Mouse (Mus musculus): ENCODE data around the gene Prrc2b.

Gene Prrc2b

GRCm38 (mm10) chr2:32134039-32134438 is 16.8 kb upstream of the Prrc2b start:
- DNase-seq (ENCODE audit: extremely low read depth, low read depth, low spot score): no peak

DNA sequence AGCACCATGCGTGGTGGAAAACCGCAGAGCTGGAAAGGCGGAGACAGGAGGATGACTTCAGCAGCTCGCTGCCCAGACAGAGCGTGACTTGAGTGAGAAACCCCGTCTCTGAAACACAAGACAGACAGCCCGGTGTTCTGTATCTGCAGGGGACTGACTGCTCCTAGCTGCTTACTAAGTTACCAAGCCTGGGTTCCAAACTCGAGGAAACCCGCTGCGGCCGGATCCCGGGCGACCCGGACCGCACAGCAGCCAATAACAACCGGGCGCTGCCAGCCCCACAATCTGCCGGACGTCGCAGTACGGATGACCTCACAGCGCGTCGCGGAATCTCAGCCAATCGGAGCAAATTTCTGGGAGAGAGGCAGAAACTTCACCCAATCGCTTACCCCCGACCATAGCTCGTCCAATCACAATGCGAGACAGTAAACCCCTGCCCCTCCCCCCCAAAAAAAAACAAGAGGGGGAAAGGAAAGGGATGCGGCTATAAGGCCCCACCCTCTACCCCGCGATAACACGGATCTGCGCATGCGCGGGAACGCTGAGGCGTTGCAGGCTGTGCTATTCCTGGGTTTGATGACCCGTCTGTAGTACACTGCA is 13.1 kb upstream of the Prrc2b start:
- peak; percentile 89 for DNase-seq (ENCODE audit: extremely low read depth, low read depth, low spot score)

DNA sequence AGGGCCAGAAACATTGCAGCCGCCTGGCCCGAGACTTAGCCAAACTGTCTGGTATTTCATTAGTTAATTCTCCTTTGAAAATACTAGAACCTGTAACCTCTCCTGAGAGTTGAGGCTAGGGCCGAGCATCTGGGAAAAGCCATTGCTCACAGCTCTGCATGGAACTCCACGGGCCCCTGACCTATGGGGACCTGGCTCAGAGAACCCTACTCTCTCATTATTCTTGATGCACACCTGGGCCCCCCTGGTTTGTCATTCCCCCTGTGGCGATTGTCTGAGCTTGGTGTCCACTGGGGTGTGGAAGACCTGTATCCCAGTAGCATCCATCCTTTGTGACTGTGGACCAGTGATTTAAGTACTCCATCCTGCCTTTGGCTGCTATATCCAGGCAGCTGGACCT is 11.5 kb upstream of the Prrc2b start:
- no peak for DNase-seq (ENCODE audit: extremely low read depth, low read depth, low spot score)

DNA sequence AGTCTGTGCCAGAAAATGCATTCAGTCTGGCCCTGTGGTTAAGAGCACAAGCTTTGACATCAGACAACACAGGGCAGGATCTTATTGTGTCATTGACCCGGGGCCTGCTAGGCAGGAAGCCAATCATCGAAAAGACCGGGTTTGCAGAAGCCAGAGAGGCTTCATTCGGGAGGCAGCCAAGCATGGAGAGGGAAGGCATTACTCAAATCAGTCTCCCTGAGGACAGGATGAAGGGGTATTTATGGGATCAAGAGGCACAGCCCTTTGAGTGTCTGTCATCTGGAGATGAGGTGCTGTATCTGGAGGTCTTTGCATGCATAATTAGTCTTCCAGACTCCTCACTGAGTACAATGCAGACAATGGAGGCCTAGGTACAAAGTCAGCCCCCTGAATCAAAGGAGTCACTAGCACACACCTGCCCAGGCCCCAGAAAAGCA is 10.4 kb upstream of the Prrc2b start:
- no peak for DNase-seq (ENCODE audit: extremely low read depth, low read depth, low spot score)

DNA sequence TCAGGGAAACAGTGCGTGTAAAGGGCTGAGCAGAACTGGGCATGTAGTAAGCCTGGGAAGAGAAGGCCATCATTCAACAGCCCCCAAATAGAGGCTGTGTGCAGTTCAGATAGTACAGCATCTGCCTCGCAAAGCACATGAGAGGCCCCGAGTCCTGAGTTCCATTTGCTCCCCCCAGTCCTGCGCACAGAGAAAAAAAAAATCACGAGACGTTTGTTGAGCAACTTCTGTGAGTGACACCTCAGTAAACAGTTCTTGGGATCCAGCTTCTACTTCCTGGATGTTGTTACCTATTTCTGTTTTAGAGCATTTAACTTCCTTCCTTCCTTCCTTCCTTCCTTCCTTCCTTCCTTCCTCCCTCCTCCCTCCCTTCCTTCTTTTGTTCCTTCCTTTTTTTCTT is 9.3 kb upstream of the Prrc2b start:
- no peak for DNase-seq (ENCODE audit: extremely low read depth, low read depth, low spot score)

DNA sequence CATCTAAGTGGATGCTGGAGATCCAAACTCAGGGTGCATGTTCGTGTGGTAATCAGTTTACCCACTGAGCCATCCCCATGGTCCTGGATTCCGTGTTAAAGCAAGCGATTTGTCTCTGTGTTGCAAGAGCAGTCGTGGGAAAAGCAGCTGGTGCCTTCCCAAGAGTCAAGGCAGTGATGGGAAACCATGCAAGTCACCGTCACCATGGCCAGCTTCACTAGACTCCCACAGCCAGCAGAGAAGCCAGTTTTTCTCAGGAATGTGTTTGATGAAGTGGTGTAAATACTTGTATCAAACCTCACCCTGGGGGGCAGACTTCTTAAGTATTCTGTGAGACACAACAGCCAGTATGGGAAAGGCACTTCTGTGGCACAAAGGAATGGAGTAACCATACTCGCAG is 8.5 kb upstream of the Prrc2b start:
- no peak for DNase-seq (ENCODE audit: extremely low read depth, low read depth, low spot score)

- DNase-seq (ENCODE audit: extremely low read depth, low read depth, low spot score): no peak
Measured at GRCm38 (mm10) chr2:32144633-32145032, 6.2 kb upstream of the Prrc2b start.

DNA sequence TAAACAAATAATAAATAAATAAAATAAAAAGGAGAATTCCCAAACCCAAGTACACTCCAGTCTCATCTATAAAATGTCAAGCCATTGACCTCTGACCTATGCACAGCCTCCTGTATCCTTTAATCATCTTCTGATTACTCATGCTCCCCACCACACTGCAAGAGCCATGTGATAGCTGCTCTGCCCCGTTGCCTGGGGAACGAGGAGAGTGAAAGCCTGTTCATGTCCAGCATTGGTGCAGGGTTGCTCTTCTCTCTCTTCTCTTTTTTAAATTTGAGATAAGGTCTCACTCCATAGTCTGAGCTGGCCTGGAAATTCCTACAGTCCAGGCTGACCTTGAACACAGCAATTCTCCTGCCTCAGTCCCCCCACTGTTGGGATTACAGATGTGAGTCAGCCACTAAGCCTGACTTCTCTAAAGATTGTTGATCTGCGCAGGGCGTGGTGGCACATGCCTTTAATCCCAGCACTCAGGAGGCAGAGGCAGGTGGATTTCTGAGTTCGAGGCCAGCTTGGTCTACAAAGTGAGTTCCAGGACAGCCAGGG is 4.2 kb upstream of the Prrc2b start:
- no peak for DNase-seq (ENCODE audit: extremely low read depth, low read depth, low spot score)

GRCm38 (mm10) chr2:32150135-32150534 is 747 bp upstream of the Prrc2b start:
- DNase-seq (ENCODE audit: extremely low read depth, low read depth, low spot score): no peak

- DNase-seq (ENCODE audit: extremely low read depth, low read depth, low spot score): no peak
Measured at GRCm38 (mm10) chr2:32150562-32150923, 339 bp upstream of the Prrc2b start.

DNA sequence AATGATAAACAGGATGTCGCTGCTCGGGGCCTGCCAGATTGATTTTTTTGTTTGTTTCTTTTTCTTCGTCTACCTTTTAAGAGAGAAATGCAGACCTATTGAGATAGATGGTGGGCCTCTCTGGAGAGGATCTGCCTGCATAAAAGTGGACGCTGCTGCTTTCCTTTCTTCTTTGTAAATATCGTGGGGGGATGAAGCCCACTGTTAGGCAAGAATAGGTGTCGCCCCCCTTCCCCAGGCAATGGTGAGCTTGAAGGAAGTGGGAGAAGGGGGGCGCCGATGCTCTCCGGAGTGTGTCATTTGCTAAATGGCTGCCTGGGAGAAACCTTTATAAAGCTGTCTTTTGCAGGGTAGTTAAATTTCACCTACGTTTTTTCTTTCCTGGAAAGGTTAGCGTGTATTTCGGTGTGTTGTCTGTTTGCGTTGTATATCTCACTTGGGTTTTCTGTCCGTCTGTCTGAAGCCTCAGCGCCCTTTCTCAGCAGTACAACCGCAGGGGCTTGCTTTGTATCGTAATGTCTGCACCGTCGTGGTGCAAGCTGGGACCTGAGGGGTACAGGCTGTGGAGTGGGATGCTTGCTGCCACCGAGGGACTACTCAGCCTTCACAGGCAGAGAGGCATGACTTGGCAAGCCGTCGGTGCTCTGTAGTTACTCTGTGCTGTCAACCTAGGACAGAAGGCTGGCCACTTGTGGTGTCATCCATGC is 931 bp downstream of the Prrc2b start:
- no peak for DNase-seq (ENCODE audit: extremely low read depth, low read depth, low spot score)

DNA sequence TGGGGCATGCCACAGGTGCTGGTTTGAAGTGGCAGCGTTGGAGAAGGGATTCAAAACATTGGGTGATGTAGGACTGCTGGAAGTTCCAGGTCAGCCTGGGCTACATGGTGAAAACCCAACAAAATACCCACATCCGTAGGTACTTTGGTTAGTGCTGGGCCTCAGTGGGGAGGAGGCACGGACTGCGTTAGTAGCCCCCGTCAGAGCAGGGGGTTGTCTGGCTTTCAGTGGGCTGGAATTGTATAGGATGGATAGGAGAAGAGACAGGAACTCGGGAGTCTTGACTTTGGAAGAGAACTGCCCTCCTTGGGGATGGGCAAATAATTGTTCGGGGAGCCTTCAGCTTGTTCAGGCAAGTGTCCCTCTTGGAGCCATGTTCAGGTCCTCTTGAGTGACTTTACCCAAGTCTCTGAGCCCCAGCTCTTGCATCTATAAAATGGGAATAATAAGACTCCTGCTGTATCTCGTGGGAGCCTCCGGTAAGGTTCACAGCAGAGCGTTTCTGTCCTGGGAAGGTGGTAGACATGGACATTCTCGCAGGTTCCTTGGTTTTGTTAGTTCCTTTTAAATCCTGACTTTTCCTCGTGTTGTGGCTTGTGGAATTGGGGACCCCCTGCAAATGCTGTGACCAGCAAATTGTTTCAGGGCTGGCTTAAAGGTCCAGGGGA is 1.6 kb downstream of the Prrc2b start:
- DNase-seq (ENCODE audit: extremely low read depth, low read depth, low spot score): no peak

DNA sequence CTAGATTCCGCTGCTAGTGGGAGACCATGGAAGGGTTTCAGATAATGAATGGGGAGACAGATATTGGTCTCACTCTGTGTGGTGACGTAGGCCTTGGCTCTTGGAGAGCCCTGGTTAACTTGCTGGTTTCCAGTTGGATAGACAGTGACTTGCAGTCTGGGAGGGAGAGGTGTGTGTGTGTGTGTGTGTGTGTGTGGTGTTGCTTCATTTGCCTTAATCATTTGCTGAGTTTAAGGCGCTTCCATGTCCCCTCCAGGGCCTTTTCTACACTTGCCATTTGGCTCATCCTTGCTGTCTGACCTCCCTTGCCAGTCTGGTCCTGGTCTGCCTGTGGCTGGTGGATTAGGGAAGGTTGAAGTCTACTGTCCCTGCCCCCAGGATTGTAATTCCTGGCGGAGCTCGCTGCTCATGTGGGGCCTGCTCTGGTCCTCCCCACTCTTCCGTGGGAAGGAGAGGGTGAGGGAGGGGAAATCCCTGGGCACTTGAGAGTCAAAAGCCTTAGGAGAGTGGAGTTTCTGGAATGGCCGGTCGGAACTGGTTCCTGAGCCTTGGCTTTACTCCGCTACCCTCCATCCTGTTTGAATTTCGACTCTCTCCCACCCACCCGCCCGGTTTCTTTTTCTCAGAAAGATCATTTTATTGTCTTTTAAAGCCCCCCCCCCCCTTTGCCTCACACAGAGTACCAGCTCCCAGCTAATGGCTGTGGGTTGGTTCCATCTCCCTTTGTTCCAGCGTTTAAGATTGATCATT is 2.3 kb downstream of the Prrc2b start:
- peak; percentile 100 for DNase-seq (ENCODE audit: extremely low read depth, low read depth, low spot score)

DNA sequence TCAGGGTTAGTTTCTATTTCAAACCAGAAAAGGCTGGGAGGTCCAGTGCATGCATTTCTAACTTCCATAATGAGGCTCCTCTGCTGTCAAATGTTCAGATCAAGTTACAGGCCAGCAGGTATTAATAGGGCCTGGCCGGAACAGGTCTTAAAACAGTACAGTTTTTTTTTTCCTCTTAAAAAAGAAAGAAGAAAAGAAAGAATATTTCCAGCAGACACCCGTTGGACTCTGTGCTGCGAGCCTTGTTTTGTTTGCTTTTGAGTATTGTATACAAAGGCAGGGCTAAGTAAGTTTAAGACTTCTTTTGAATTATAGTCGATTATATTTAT is 2.9 kb downstream of the Prrc2b start:
- DNase-seq (ENCODE audit: extremely low read depth, low read depth, low spot score): no peak

GRCm38 (mm10) chr2:32154334-32154997 is 3.6 kb downstream of the Prrc2b start:
- no peak for DNase-seq (ENCODE audit: extremely low read depth, low read depth, low spot score)

- DNase-seq (ENCODE audit: extremely low read depth, low read depth, low spot score): no peak
Measured at GRCm38 (mm10) chr2:32154998-32155541, 4.2 kb downstream of the Prrc2b start.

GRCm38 (mm10) chr2:32155614-32156013 is 4.7 kb downstream of the Prrc2b start:
- DNase-seq (ENCODE audit: extremely low read depth, low read depth, low spot score): no peak

GRCm38 (mm10) chr2:32156645-32157044 is 5.8 kb downstream of the Prrc2b start:
- DNase-seq (ENCODE audit: extremely low read depth, low read depth, low spot score): no peak

DNA sequence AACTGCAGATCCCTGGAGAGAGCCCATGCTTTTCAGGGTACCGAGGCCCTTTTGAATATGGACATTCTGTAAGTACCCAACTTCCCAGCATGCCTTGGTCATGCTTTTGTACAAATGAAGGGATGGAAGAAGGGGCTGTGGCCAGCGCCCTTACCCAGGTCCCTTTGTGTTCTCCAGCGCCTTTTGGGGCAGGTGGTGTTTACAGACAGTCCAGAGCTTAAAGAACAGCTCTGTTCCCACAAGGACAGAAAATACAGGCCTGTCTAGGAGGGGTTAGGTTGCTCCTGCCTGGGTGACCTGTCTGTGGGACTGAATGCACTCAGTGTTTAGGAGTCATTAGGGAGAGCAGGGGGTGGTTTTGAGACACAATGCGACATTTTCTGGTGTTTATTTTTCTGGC is 6.4 kb downstream of the Prrc2b start:
- DNase-seq (ENCODE audit: extremely low read depth, low read depth, low spot score): no peak

GRCm38 (mm10) chr2:32158616-32159239 is 7.8 kb downstream of the Prrc2b start:
- no peak for DNase-seq (ENCODE audit: extremely low read depth, low read depth, low spot score)
